Mouse (Mus musculus) stomach, embryonic 16.5 days (tissue): ENCODE data around the gene Olfr739. TPM values are rescaled to one million over a fixed set of nuclear protein-coding genes. Genes with fewer than 3 reads are reported as not detected.

Source experiments
- ATAC-seq: fragments of 200-750 bp; cut with Nextera tagmentation; 2 replicates; pipeline ENCODE4 v1.8.0; 2017; ENCODE audit warnings: moderate number of reproducible peaks, moderate TSS enrichment; ENCODE audit not compliant: insufficient read depth, low FRiP score
- H3K27ac ChIP-seq: fragments of 300-500 bp; sonication (generic); 2 replicates; pipeline ENCODE4 v1.5.1; 2014; ENCODE audit warnings: low read length
- H3K27me3 ChIP-seq: fragments of 300-500 bp; sonication (generic); 2 replicates; pipeline ENCODE4 v1.6.1; 2014; ENCODE audit warnings: low read length, control low read depth, mixed read lengths; ENCODE audit not compliant: control insufficient read depth, insufficient read depth
- H3K36me3 ChIP-seq: fragments of 300-500 bp; sonication (generic); 2 replicates; pipeline ENCODE4 v1.6.1; 2014; ENCODE audit warnings: low read length; ENCODE audit not compliant: control insufficient read depth, insufficient read depth
- H3K4me1 ChIP-seq: fragments of 300-500 bp; sonication (generic); 2 replicates; pipeline ENCODE4 v1.6.1; 2014; ENCODE audit warnings: low read length, control low read depth, mixed read lengths; ENCODE audit not compliant: control insufficient read depth, insufficient read depth
- H3K4me2 ChIP-seq: fragments of 300-500 bp; sonication (generic); 2 replicates; pipeline ENCODE4 v1.6.1; 2014; ENCODE audit warnings: low read depth, low read length, mixed read lengths
- H3K4me3 ChIP-seq: fragments of 300-500 bp; sonication (generic); replicated peaks from 2 replicates; pipeline ENCODE4 v1.5.1; 2014; ENCODE audit warnings: mild to moderate bottlenecking, low read length
- H3K9ac ChIP-seq: fragments of 300-500 bp; sonication (generic); 2 replicates; pipeline ENCODE4 v1.6.1; 2014; ENCODE audit warnings: low read length
- H3K9me3 ChIP-seq: fragments of 300-500 bp; sonication (generic); replicated peaks from 2 replicates; pipeline ENCODE4 v1.6.1; 2016; ENCODE audit warnings: low read length, control low read depth; ENCODE audit not compliant: control insufficient read depth
- WGBS: fragments of 180-500 bp; shearing (Covaris S2); extraction: QIAGEN DNeasy Blood & Tissue Kit; methylation state at CpG from one replicate; pipeline ENCODE4 v1.1.7; 2014; 5-methylcytosine and 5-hydroxymethylcytosine counted together
- polyA plus RNA-seq: library from polyadenylated mRNA; unstranded; fragments of >200 nt; fragmentation: Nextera tagmentation; extraction: Ambion mirVana; gene quantifications from 2 replicates; pipeline ENCODE4 v1.2.1, GENCODE M21; 2015

Gene Olfr739
- not detected in 2 replicates for polyA plus RNA-seq

DNA sequence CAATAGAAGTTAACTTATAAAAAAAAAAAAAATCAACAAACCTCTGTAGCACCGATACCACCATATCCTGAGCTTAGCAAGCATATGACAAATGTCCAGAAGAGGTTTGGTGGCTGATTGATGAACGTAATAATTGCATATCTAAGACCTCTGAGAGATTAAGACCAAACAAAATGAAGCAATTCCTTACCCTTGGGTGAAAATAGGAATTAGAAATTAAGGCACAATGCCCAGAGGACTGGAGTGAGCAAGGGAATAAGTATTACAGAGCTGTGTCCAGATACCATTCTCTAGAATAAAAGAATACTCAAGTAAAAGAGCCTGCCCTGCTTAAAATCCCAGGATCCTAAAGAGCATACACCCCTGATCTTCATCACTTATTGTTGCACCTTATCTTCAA lies at the start of gene Olfr739:
Gene Olfr739, plus strand, starts transcription at position 301 of the 400 bp plus-strand sequence.
- Histone ChIP-seq H3K9me3 (no peaks in the 10 kb centered on the region), H3K4me3 (no peak within 1 kb of the TSS), H3K27ac (no peak within 1 kb of the TSS), H3K27me3 (no peaks in the 10 kb centered on the region), H3K36me3 (no peaks in the 10 kb centered on the region), H3K4me2 (no peak within 1 kb of the TSS), H3K4me1 (no peaks in the 10 kb centered on the region), H3K9ac (no peak within 1 kb of the TSS)
- no peak for ATAC-seq
- WGBS, result 54% methylated on average over 2 of the region's 2 CpGs

DNA sequence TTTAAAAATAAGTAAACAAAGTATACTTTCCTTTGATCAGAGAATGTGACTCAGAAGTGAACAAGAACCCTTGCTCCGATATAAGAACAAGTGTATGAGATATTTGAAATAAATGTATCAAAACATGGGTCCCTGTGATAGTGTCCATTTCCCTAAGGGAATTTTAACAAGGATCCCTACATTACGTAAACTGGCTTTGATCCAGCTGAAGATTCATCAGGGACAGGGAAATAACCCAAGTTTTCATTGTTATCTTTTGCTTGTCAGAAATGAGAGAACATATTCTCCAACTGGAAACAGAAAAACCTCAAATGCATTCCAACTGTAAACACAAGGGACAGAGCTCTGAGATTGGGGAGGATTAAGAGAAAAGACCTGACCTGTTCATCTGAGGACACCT lies 37.6 kb upstream of the Olfr739 start, which contains the start of gene Olfr736:
Gene Olfr736, plus strand, starts transcription at position 301 of the 400 bp plus-strand sequence.
- no peak within 1 kb of the TSS for H3K4me3 ChIP-seq
- H3K27ac ChIP-seq, result no peak within 1 kb of the TSS
- no peaks in the 10 kb centered on the region for H3K4me1 ChIP-seq
- no peak within 1 kb of the TSS for H3K4me2 ChIP-seq
- H3K27me3 ChIP-seq, result no peaks in the 10 kb centered on the region
- no peak for ATAC-seq
- H3K9ac ChIP-seq, result no peak within 1 kb of the TSS
- no peaks in the 10 kb centered on the region for H3K36me3 ChIP-seq
- H3K9me3 ChIP-seq, result no peaks in the 10 kb centered on the region
- 58% methylated on average over 2 of the region's 2 CpGs for WGBS

DNA sequence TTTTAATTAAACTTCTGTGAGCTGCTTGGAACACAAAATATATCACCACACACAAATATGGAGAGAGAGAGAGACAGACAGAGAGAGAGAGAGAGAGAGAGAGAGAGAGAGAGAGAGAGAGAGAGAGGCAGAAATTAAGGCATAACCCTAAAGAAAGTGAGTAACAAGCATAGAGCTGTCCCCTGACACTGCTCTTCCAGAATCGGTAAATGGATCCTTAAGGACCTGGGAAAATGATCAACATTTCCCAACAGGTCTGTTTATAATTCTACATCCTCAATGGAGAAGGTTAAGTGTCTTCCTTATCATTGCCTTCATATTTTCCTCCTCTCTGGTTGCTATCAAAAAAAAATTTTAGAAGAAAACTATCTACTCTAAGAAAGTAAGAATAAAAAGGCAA lies 11.2 kb upstream of the Olfr739 start, which contains the start of gene Olfr738:
Gene Olfr738, plus strand, starts transcription at position 301 of the 400 bp plus-strand sequence.
- Histone ChIP-seq H3K4me2 (no peak within 1 kb of the TSS), H3K4me3 (no peak within 1 kb of the TSS), H3K9me3 (no peaks in the 10 kb centered on the region), H3K9ac (no peak within 1 kb of the TSS), H3K4me1 (no peaks in the 10 kb centered on the region), H3K27me3 (no peaks in the 10 kb centered on the region), H3K36me3 (no peaks in the 10 kb centered on the region), H3K27ac (no peak within 1 kb of the TSS)
- 75% methylated on average over 1 of the region's 1 CpGs for WGBS
- no peak for ATAC-seq

DNA sequence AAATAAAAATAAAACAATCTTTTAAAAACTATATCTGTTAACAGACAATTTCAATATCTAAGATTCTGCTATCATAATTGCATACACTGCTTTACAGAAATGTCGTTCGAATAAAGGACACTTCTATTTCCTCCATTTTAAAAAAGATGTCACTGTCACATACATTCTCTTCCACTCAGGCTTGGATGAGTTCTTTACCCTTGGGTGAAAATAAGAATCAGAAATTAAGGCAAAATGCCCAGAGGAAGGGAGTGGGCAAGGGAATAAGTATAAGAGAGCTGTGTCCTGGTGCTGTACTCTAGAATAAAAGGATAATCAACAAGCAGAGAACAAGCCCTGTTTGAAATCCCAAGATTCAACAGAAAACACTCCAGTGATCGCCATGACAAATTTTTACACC lies 26.8 kb downstream of the Olfr739 start, which contains the start of gene Olfr740:
Gene Olfr740, plus strand, starts transcription at position 301 of the 400 bp plus-strand sequence.
- no peak for ATAC-seq
- 79% methylated on average over 3 of the region's 3 CpGs for WGBS
- Histone ChIP-seq H3K9ac (no peak within 1 kb of the TSS), H3K4me1 (no peaks in the 10 kb centered on the region), H3K4me2 (no peak within 1 kb of the TSS), H3K27me3 (no peaks in the 10 kb centered on the region), H3K36me3 (no peaks in the 10 kb centered on the region), H3K27ac (no peak within 1 kb of the TSS), H3K4me3 (no peak within 1 kb of the TSS), H3K9me3 (no peaks in the 10 kb centered on the region)

DNA sequence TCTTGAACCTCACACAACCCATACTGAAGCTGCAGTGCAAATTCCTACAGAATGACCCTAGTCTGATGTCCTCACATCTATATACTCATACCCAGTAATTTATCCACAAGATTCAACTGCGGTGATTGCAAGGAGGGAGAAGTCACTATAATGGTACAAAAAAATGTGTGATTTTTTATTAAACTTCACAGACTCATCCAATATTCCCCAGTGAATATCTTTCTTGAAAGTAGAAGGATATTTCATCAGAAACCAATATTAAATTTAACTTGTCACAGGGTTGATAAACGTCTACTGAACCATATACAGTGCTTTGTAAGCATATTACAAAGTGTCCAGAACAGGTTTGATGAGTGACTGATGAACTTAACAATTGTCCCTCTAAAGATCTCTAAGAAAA lies 54.0 kb downstream of the Olfr739 start, which contains the start of gene Olfr741:
Gene Olfr741, plus strand, starts transcription at position 301 of the 400 bp plus-strand sequence.
- H3K27ac ChIP-seq, result no peak within 1 kb of the TSS
- H3K9me3 ChIP-seq, result no peaks in the 10 kb centered on the region
- H3K27me3 ChIP-seq, result no peaks in the 10 kb centered on the region
- WGBS, result 69% methylated on average over 2 of the region's 2 CpGs
- H3K4me2 ChIP-seq, result no peak within 1 kb of the TSS
- no peak within 1 kb of the TSS for H3K9ac ChIP-seq
- no peak for ATAC-seq
- no peaks in the 10 kb centered on the region for H3K36me3 ChIP-seq
- no peak within 1 kb of the TSS for H3K4me3 ChIP-seq
- no peaks in the 10 kb centered on the region for H3K4me1 ChIP-seq

Other genes with a start within 250 kb of the Olfr739 start
- not detected in 2 replicates for gene Olfr730, start 230.4 kb upstream of the Olfr739 start, polyA plus RNA-seq
- not detected in 2 replicates for gene Olfr731, start 176.8 kb upstream of the Olfr739 start, polyA plus RNA-seq
- not detected in 2 replicates for gene Olfr732, start 134.4 kb upstream of the Olfr739 start, polyA plus RNA-seq
- gene Olfr733, start 117.1 kb upstream of the Olfr739 start, polyA plus RNA-seq, result not detected in 2 replicates
- gene Olfr734, start 91.9 kb upstream of the Olfr739 start, polyA plus RNA-seq, result not detected in 2 replicates
- not detected in 2 replicates for gene Olfr735, start 69.8 kb upstream of the Olfr739 start, polyA plus RNA-seq
- gene Tlr11, start 60.7 kb upstream of the Olfr739 start, polyA plus RNA-seq, result not detected in 2 replicates
- not detected in 2 replicates for gene Olfr736, start 37.5 kb upstream of the Olfr739 start, polyA plus RNA-seq
- not detected in 2 replicates for gene Olfr738, start 11.1 kb upstream of the Olfr739 start, polyA plus RNA-seq
- not detected in 2 replicates for gene Olfr740, start 26.9 kb downstream of the Olfr739 start, polyA plus RNA-seq
- not detected in 2 replicates for gene Olfr741, start 54.1 kb downstream of the Olfr739 start, polyA plus RNA-seq
- gene Olfr742, start 85.0 kb downstream of the Olfr739 start, polyA plus RNA-seq, result not detected in 2 replicates
- not detected in 2 replicates for gene Olfr743, start 103.2 kb downstream of the Olfr739 start, polyA plus RNA-seq
- gene Olfr744, start 196.3 kb downstream of the Olfr739 start, polyA plus RNA-seq, result not detected in 2 replicates
- not detected in 2 replicates for gene Olfr745, start 220.8 kb downstream of the Olfr739 start, polyA plus RNA-seq
- gene Olfr746, start 228.5 kb downstream of the Olfr739 start, polyA plus RNA-seq, result not detected in 2 replicates